Mouse (Mus musculus): ENCODE data around the gene LTO1. TPM values are rescaled to one million over a fixed set of nuclear protein-coding genes. Genes with fewer than 3 reads are reported as not detected.

Gene LTO1
- 28.2 and 29.1 TPM in 2 replicates for polyA plus RNA-seq (2015; fragmentation: Nextera tagmentation; extraction: Ambion mirVana)

DNA sequence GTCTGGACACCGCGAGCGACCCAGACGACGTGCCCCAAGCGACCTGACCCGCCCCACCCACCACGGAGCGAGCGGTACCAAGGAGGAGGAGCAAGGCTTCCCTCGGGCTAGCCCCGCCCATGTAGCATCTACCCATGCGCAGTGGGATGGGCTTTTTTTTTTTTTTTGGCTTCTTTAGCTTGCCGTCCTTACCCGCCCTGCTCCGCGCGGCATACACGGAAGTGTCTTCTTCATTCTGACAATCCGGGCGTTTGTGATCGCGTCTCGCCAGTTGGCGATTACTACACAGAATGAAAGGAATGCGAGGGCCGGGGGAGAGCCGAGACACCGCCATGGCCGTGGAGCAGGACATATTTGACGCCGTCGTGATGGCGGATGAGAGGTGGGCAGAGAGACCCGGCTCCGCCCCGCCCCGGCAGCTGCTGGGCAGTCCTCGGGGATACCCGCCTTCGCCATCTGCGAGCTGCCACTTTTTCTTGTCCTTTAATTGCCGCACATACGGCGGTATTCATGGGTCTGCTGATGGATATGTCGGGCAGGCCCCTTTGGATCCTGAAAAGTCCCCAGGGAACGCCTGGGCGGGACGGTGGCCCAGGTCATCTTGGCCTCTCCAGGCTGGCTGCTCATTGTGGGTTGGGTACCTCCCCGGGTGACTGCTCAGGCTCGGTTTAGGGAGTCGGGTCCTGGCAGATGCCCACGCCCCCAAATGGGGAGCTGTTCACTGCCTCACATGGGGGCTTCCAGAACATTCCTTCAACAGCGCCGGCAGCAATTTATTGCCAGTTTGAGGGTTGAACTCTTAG, at the start of gene LTO1:
TSS of gene LTO1 (plus strand) at position 153 of the 803 bp plus-strand sequence.
- no peaks in the 10 kb centered on the region for H3K27me3 ChIP-seq (ENCODE audit: control insufficient read depth, insufficient read depth, low read depth, low read length)
- peak within 1 kb of the TSS; percentile 62 for H3K27ac ChIP-seq (ENCODE audit: low read length)
- H3K4me1 ChIP-seq (replicated peaks; ENCODE audit: control insufficient read depth, insufficient read depth, low read length), result peaks cover 8% of the 10 kb centered on the region
- H3K9ac ChIP-seq (ENCODE audit: low read length), result peak within 1 kb of the TSS; percentile 77
- H3K9me3 ChIP-seq (ENCODE audit: control insufficient read depth, low read length), result no peaks in the 10 kb centered on the region
- under 1% methylated on average over 55 of the region's 55 CpGs for WGBS
- H3K36me3 ChIP-seq (ENCODE audit: control insufficient read depth, insufficient read depth, low read length), result 0 out of 2 replicates have a peak, but pooled peaks cover 4% of the 10 kb centered on the region
- H3K4me2 ChIP-seq (ENCODE audit: low read depth, low read length), result peak within 1 kb of the TSS; percentile 86
- peak; percentile 97 for ATAC-seq (ENCODE audit: low read depth)
- H3K4me3 ChIP-seq (ENCODE audit: low read length), result peak within 1 kb of the TSS; percentile 79

GRCm38 (mm10) chr7:144867161-144867560, 47.7 kb upstream of the LTO1 start:
- H3K9ac ChIP-seq (ENCODE audit: low read length), result no peak overlapping the region
- peaks cover 37% of the 10 kb centered on the region for H3K27me3 ChIP-seq (ENCODE audit: control insufficient read depth, insufficient read depth, low read depth, low read length)
- H3K4me2 ChIP-seq (ENCODE audit: low read depth, low read length), result no peak overlapping the region
- ATAC-seq (ENCODE audit: low read depth), result no peak
- WGBS, result 36% methylated on average over 4 of the region's 4 CpGs
- H3K9me3 ChIP-seq (ENCODE audit: control insufficient read depth, low read length), result no peaks in the 10 kb centered on the region
- peaks cover under 1% of the 10 kb centered on the region; the same call in 1 of the 2 replicates for H3K4me1 ChIP-seq (replicated peaks; ENCODE audit: control insufficient read depth, insufficient read depth, low read length)
- no peaks in the 10 kb centered on the region for H3K36me3 ChIP-seq (ENCODE audit: control insufficient read depth, insufficient read depth, low read length)
- no peak overlapping the region for H3K4me3 ChIP-seq (ENCODE audit: low read length)
- no peak overlapping the region for H3K27ac ChIP-seq (ENCODE audit: low read length)

- Histone ChIP-seq H3K4me1 (replicated peaks; ENCODE audit: control insufficient read depth, insufficient read depth, low read length) (peaks cover 3% of the 10 kb centered on the region), H3K4me3 (ENCODE audit: low read length) (no peak overlapping the region), H3K27me3 (ENCODE audit: control insufficient read depth, insufficient read depth, low read depth, low read length) (peaks cover 32% of the 10 kb centered on the region), H3K9me3 (ENCODE audit: control insufficient read depth, low read length) (no peaks in the 10 kb centered on the region), H3K27ac (ENCODE audit: low read length) (no peak overlapping the region), H3K36me3 (ENCODE audit: control insufficient read depth, insufficient read depth, low read length) (no peaks in the 10 kb centered on the region), H3K9ac (ENCODE audit: low read length) (no peak overlapping the region), H3K4me2 (ENCODE audit: low read depth, low read length) (no peak overlapping the region)
- 58% methylated on average over 8 of the region's 8 CpGs for WGBS
- ATAC-seq (ENCODE audit: low read depth), result peak; percentile 34; the same call in 1 of the 2 replicates
Measured at GRCm38 (mm10) chr7:144867602-144868001, 47.3 kb upstream of the LTO1 start.

DNA sequence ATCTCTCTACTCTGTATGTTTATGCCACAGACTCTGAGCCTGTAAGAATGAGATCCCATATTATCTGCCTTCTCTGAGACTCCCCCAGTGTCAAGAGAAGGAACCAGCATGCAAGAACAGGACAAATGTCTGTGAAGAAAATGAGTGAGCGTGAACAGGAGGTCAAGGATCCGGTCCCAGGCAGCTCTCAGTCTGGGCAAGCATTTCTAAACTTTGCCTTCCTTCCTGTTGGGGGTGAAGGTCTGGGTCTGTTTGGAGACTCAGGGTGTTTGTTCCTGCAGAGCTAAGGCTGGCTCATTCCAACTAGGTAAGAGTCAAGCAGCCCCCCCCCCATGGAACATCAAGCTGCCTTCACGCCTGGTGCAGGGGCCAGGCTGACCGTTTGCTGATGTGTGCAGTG, 42.5 kb upstream of the LTO1 start:
- Histone ChIP-seq H3K36me3 (ENCODE audit: control insufficient read depth, insufficient read depth, low read length) (no peaks in the 10 kb centered on the region), H3K9me3 (ENCODE audit: control insufficient read depth, low read length) (no peaks in the 10 kb centered on the region), H3K9ac (ENCODE audit: low read length) (no peak overlapping the region), H3K4me1 (replicated peaks; ENCODE audit: control insufficient read depth, insufficient read depth, low read length) (peaks cover 6% of the 10 kb centered on the region), H3K4me2 (ENCODE audit: low read depth, low read length) (no peak overlapping the region), H3K27ac (ENCODE audit: low read length) (peak overlapping the region; percentile 18; the same call in 1 of the 2 replicates), H3K27me3 (ENCODE audit: control insufficient read depth, insufficient read depth, low read depth, low read length) (no peaks in the 10 kb centered on the region), H3K4me3 (ENCODE audit: low read length) (no peak overlapping the region)
- peak; percentile 66 for ATAC-seq (ENCODE audit: low read depth)
- 26% methylated on average over 4 of the region's 4 CpGs for WGBS

DNA sequence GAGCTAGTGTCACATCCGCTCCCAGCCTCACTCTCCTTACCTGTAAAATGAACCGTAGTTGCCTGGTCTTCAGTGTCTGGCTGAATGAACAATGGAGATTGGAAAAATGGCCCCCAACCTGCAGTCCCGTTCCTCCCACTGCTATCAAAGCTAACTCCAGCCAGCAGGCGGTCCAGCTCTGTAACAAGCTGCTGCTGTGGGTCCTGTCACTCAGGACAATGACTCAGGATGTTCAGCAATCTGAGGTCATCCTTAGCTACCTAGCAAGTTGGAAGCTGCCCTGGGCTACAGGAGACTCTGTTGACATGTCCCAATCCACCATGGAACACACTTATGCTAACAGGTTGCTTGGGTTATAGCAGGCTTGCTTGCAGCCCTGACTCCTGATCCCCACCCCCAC, 41.7 kb upstream of the LTO1 start:
- no peaks in the 10 kb centered on the region for H3K36me3 ChIP-seq (ENCODE audit: control insufficient read depth, insufficient read depth, low read length)
- H3K9ac ChIP-seq (ENCODE audit: low read length), result no peak overlapping the region
- no peak overlapping the region for H3K4me2 ChIP-seq (ENCODE audit: low read depth, low read length)
- H3K4me3 ChIP-seq (ENCODE audit: low read length), result no peak overlapping the region
- no peaks in the 10 kb centered on the region for H3K9me3 ChIP-seq (ENCODE audit: control insufficient read depth, low read length)
- peaks cover 6% of the 10 kb centered on the region for H3K4me1 ChIP-seq (replicated peaks; ENCODE audit: control insufficient read depth, insufficient read depth, low read length)
- H3K27ac ChIP-seq (ENCODE audit: low read length), result no peak overlapping the region
- H3K27me3 ChIP-seq (ENCODE audit: control insufficient read depth, insufficient read depth, low read depth, low read length), result no peaks in the 10 kb centered on the region
- WGBS, result 74% methylated on average over 4 of the region's 4 CpGs
- ATAC-seq (ENCODE audit: low read depth), result no peak

DNA sequence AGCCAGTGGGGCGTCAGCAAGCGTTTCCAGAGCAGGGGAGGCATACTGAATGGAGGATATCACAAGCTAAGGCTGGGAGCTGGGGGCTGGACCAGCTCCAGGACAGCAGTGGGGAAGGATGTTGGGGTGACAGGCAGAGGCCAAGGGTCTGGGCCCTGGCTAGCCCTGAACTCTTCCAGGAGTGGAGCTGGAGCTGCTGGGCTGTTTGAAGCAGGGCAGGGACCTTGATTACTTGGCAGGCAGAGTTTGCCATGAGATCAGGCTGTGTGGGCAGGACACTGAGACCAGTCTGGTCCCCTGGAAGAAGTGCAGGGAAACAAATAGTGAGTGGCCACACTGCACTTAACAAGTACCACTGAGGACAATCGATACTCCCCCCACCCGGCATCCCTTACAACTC, 40.7 kb upstream of the LTO1 start:
- Histone ChIP-seq H3K9me3 (ENCODE audit: control insufficient read depth, low read length) (no peaks in the 10 kb centered on the region), H3K9ac (ENCODE audit: low read length) (no peak overlapping the region), H3K4me1 (replicated peaks; ENCODE audit: control insufficient read depth, insufficient read depth, low read length) (peaks cover 6% of the 10 kb centered on the region), H3K4me2 (ENCODE audit: low read depth, low read length) (no peak overlapping the region), H3K36me3 (ENCODE audit: control insufficient read depth, insufficient read depth, low read length) (no peaks in the 10 kb centered on the region), H3K4me3 (ENCODE audit: low read length) (no peak overlapping the region), H3K27me3 (ENCODE audit: control insufficient read depth, insufficient read depth, low read depth, low read length) (no peaks in the 10 kb centered on the region), H3K27ac (ENCODE audit: low read length) (no peak overlapping the region)
- WGBS, result 68% methylated on average over 4 of the region's 4 CpGs
- ATAC-seq (ENCODE audit: low read depth), result no peak

- H3K9me3 ChIP-seq (ENCODE audit: control insufficient read depth, low read length), result no peaks in the 10 kb centered on the region
- WGBS, result 95% methylated on average over 1 of the region's 1 CpGs
- ATAC-seq (ENCODE audit: low read depth), result no peak
Measured at GRCm38 (mm10) chr7:144878401-144878800, 36.5 kb upstream of the LTO1 start.

GRCm38 (mm10) chr7:144883106-144883505, 31.8 kb upstream of the LTO1 start:
- no peak overlapping the region for H3K9ac ChIP-seq (ENCODE audit: low read length)
- no peak for ATAC-seq (ENCODE audit: low read depth)
- no peaks in the 10 kb centered on the region for H3K27me3 ChIP-seq (ENCODE audit: control insufficient read depth, insufficient read depth, low read depth, low read length)
- no peaks in the 10 kb centered on the region for H3K36me3 ChIP-seq (ENCODE audit: control insufficient read depth, insufficient read depth, low read length)
- WGBS, result 21% methylated on average over 2 of the region's 2 CpGs
- no peak overlapping the region for H3K27ac ChIP-seq (ENCODE audit: low read length)
- H3K4me2 ChIP-seq (ENCODE audit: low read depth, low read length), result no peak overlapping the region
- H3K4me3 ChIP-seq (ENCODE audit: low read length), result no peak overlapping the region
- H3K9me3 ChIP-seq (ENCODE audit: control insufficient read depth, low read length), result no peaks in the 10 kb centered on the region
- no peaks in the 10 kb centered on the region for H3K4me1 ChIP-seq (replicated peaks; ENCODE audit: control insufficient read depth, insufficient read depth, low read length)

More at GRCm38 (mm10) chr7:144878401-144878800, 36.5 kb upstream of the LTO1 start:
- no peak overlapping the region for H3K4me3 ChIP-seq (ENCODE audit: low read length)
- no peaks in the 10 kb centered on the region for H3K36me3 ChIP-seq (ENCODE audit: control insufficient read depth, insufficient read depth, low read length)
- H3K4me2 ChIP-seq (ENCODE audit: low read depth, low read length), result no peak overlapping the region
- H3K9ac ChIP-seq (ENCODE audit: low read length), result no peak overlapping the region
- no peaks in the 10 kb centered on the region for H3K4me1 ChIP-seq (replicated peaks; ENCODE audit: control insufficient read depth, insufficient read depth, low read length)
- no peak overlapping the region for H3K27ac ChIP-seq (ENCODE audit: low read length)
- no peaks in the 10 kb centered on the region for H3K27me3 ChIP-seq (ENCODE audit: control insufficient read depth, insufficient read depth, low read depth, low read length)

GRCm38 (mm10) chr7:144887672-144888071, 27.2 kb upstream of the LTO1 start:
- WGBS, result 81% methylated on average over 2 of the region's 2 CpGs
- Histone ChIP-seq H3K36me3 (ENCODE audit: control insufficient read depth, insufficient read depth, low read length) (no peaks in the 10 kb centered on the region), H3K27me3 (ENCODE audit: control insufficient read depth, insufficient read depth, low read depth, low read length) (peaks cover 5% of the 10 kb centered on the region; the same call in 1 of the 2 replicates), H3K4me2 (ENCODE audit: low read depth, low read length) (no peak overlapping the region), H3K4me1 (replicated peaks; ENCODE audit: control insufficient read depth, insufficient read depth, low read length) (no peaks in the 10 kb centered on the region), H3K27ac (ENCODE audit: low read length) (no peak overlapping the region), H3K9ac (ENCODE audit: low read length) (no peak overlapping the region), H3K4me3 (ENCODE audit: low read length) (no peak overlapping the region), H3K9me3 (ENCODE audit: control insufficient read depth, low read length) (no peaks in the 10 kb centered on the region)
- ATAC-seq (ENCODE audit: low read depth), result no peak

Data from lung, embryonic 16.5 days (tissue).